Mouse (Mus musculus) testis, adult 2 months (tissue): ENCODE results near the gene Jazf1. TPM values are rescaled to one million over a fixed set of nuclear protein-coding genes. Genes with fewer than 3 reads are reported as not detected.

ENCODE experiments used
- H3K27ac ChIP-seq: fragments of 200-500 bp; 2 replicates; pipeline ENCODE4 v1.5.1; 2012; ENCODE audit warnings: low read depth, low read length; ENCODE audit not compliant: control insufficient read depth, insufficient read depth
- H3K27me3 ChIP-seq: fragments of 200-500 bp; 2 replicates; pipeline ENCODE4 v1.6.1; 2012; ENCODE audit warnings: mild to moderate bottlenecking, low read length, moderate library complexity; ENCODE audit not compliant: control insufficient read depth, insufficient read depth
- H3K36me3 ChIP-seq: fragments of 200-500 bp; 2 replicates; pipeline ENCODE4 v1.6.1; 2012; ENCODE audit warnings: mild to moderate bottlenecking, low read length; ENCODE audit not compliant: control insufficient read depth, insufficient read depth
- H3K4me1 ChIP-seq: fragments of 200-500 bp; 2 replicates; pipeline ENCODE4 v1.6.1; 2012; ENCODE audit warnings: low read length; ENCODE audit not compliant: control insufficient read depth, insufficient read depth
- H3K4me3 ChIP-seq: fragments of 200-500 bp; 2 replicates; pipeline ENCODE4 v1.5.1; 2012; ENCODE audit warnings: low read depth, mild to moderate bottlenecking, low read length, moderate library complexity, mixed read lengths; ENCODE audit not compliant: control insufficient read depth
- CTCF ChIP-seq: fragments of 200-500 bp; IDR thresholded peaks from 2 replicates; pipeline ENCODE4 v1.5.1; 2012; ENCODE audit warnings: low read depth, mild to moderate bottlenecking, inconsistent platforms, low read length, moderate library complexity; ENCODE audit not compliant: control insufficient read depth, insufficient read depth, insufficient replicate concordance
- POLR2A ChIP-seq: fragments of 200-500 bp; IDR thresholded peaks from 2 replicates; pipeline ENCODE4 v1.6.1; 2012; ENCODE audit warnings: low read depth, mild to moderate bottlenecking, inconsistent platforms, low read length, moderate library complexity; ENCODE audit not compliant: control insufficient read depth
- polyA plus RNA-seq: library from polyadenylated mRNA; depleted of rRNA; stranded (reverse); fragments of >200 nt; gene quantifications from 2 replicates; pipeline ENCODE4 v1.2.3, GENCODE M21; 2012

The Jazf1 gene
- polyA plus RNA-seq, 1 experiment, result 51.8 TPM

GRCm38 (mm10) chr6:52817203-52817874 is 251.1 kb downstream of the Jazf1 start:
- no peak for TF ChIP-seq POLR2A
- TF ChIP-seq CTCF, result no peak
- no peak overlapping the region for H3K4me3 ChIP-seq
- no peaks in the 10 kb centered on the region for H3K27me3 ChIP-seq
- no peaks in the 10 kb centered on the region for H3K36me3 ChIP-seq
- H3K27ac ChIP-seq, result no peak overlapping the region
- no peaks in the 10 kb centered on the region for H3K4me1 ChIP-seq

- no peaks in the 10 kb centered on the region for H3K36me3 ChIP-seq
- no peak overlapping the region for H3K4me3 ChIP-seq
- H3K27me3 ChIP-seq, result no peaks in the 10 kb centered on the region
- no peak overlapping the region for H3K27ac ChIP-seq
- TF ChIP-seq POLR2A, result no peak
- no peak for TF ChIP-seq CTCF
- H3K4me1 ChIP-seq, result no peaks in the 10 kb centered on the region
These were observed 263.1 kb downstream of the Jazf1 start for GRCm38 (mm10) chr6:52805237-52805856.

GRCm38 (mm10) chr6:52802181-52802580 is 266.2 kb downstream of the Jazf1 start:
- Histone ChIP-seq H3K36me3 (no peaks in the 10 kb centered on the region), H3K4me3 (no peak overlapping the region), H3K27ac (no peak overlapping the region), H3K27me3 (no peaks in the 10 kb centered on the region), H3K4me1 (no peaks in the 10 kb centered on the region)
- no peak for TF ChIP-seq POLR2A
- TF ChIP-seq CTCF, result no peak

GRCm38 (mm10) chr6:52797252-52797800 is 271.1 kb downstream of the Jazf1 start:
- Histone ChIP-seq H3K4me3 (no peak overlapping the region), H3K27ac (no peak overlapping the region), H3K27me3 (no peaks in the 10 kb centered on the region), H3K4me1 (no peaks in the 10 kb centered on the region), H3K36me3 (no peaks in the 10 kb centered on the region)
- TF ChIP-seq CTCF, result no peak
- TF ChIP-seq POLR2A, result no peak

- H3K4me1 ChIP-seq, result no peaks in the 10 kb centered on the region
- no peak overlapping the region for H3K27ac ChIP-seq
- H3K36me3 ChIP-seq, result no peaks in the 10 kb centered on the region
- no peaks in the 10 kb centered on the region for H3K27me3 ChIP-seq
- TF ChIP-seq POLR2A (no peak), CTCF (no peak)
- no peak overlapping the region for H3K4me3 ChIP-seq
These were observed 271.7 kb downstream of the Jazf1 start for GRCm38 (mm10) chr6:52796691-52797090.

- Histone ChIP-seq H3K36me3 (no peaks in the 10 kb centered on the region), H3K27me3 (no peaks in the 10 kb centered on the region), H3K27ac (no peak overlapping the region), H3K4me3 (no peak overlapping the region), H3K4me1 (no peaks in the 10 kb centered on the region)
- TF ChIP-seq CTCF (no peak), POLR2A (no peak)
These were observed 272.3 kb downstream of the Jazf1 start for GRCm38 (mm10) chr6:52796035-52796598.
